Mouse (Mus musculus) gastrocnemius, adult 8-10 months (tissue): ENCODE data around the gene Zmat1. TPM values are rescaled to one million over a fixed set of nuclear protein-coding genes. Genes with fewer than 3 reads are reported as not detected.
"Not testable (repeated sequence)": the region's sequence is repeated elsewhere in the genome, so short reads cannot be mapped to it uniquely, and the experiment has no call there.

Experiments
- DNase-seq, 2 experiments: peaks; one replicate each; pipeline ENCODE4 v3.0.0; 2022; ENCODE audit warnings: low spot score in 2 of 2
- total RNA-seq, 4 experiments: library from RNA; stranded (reverse); gene quantifications; 2 replicates each; pipeline ENCODE4 v1.2.4; 2022

Gene Zmat1
- total RNA-seq, result under 1 TPM; 0.22 to 0.94 (median 0.78) TPM

- peak; percentile 79 to 88 for DNase-seq
Observed at GRCm38 (mm10) chrX:135008720-135009470, at the start of gene Zmat1. Gene Zmat1, minus strand, starts transcription at chrX:135009209.

GRCm38 (mm10) chrX:135053939-135054338, 44.9 kb upstream of the Zmat1 start:
- not testable (repeated sequence) for DNase-seq

- no peak for DNase-seq
Observed at GRCm38 (mm10) chrX:135035962-135036375, 27.0 kb upstream of the Zmat1 start.

GRCm38 (mm10) chrX:135025135-135025534, 16.1 kb upstream of the Zmat1 start:
- no peak for DNase-seq

GRCm38 (mm10) chrX:135011381-135011780, 2.4 kb upstream of the Zmat1 start:
- DNase-seq, result no peak

GRCm38 (mm10) chrX:135009471-135009815, 434 bp upstream of the Zmat1 start:
- DNase-seq, result no peak

- no peak for DNase-seq
Observed at GRCm38 (mm10) chrX:135008021-135008420, 988 bp downstream of the Zmat1 start.

- no peak for DNase-seq
Observed at GRCm38 (mm10) chrX:134964546-134964945, 44.5 kb downstream of the Zmat1 start, which contains the start of gene Nxf2. Gene Nxf2, minus strand, starts transcription at chrX:134964754.

GRCm38 (mm10) chrX:134963305-134964094, 45.5 kb downstream of the Zmat1 start:
- DNase-seq, result peak; percentile 2 to 25

- DNase-seq, result no peak
Observed at GRCm38 (mm10) chrX:134930361-134930760, 78.6 kb downstream of the Zmat1 start.

GRCm38 (mm10) chrX:134929927-134930326, 79.1 kb downstream of the Zmat1 start:
- no peak for DNase-seq

- DNase-seq, result no peak
Observed at GRCm38 (mm10) chrX:134925058-134925457, 84.0 kb downstream of the Zmat1 start.

GRCm38 (mm10) chrX:134923675-134924424, 85.2 kb downstream of the Zmat1 start:
- no peak for DNase-seq

Other genes with a start within 250 kb of the Zmat1 start
- gene Armcx2, start 200.0 kb downstream of the Zmat1 start, total RNA-seq, result 1 to 10 TPM; 1.4 to 2.3 (median 1.5) TPM
- gene Nxf2, start 44.5 kb downstream of the Zmat1 start, total RNA-seq, result not detected
- not detected for gene Gm15023, start 168.4 kb upstream of the Zmat1 start, total RNA-seq
- gene Tceal6, start 201.5 kb upstream of the Zmat1 start, total RNA-seq, result under 1 TPM in 2 of 4 experiments, not detected in 2; 0.29 to 0.32 TPM